Mouse (Mus musculus): ENCODE results near the gene Inhbc. TPM values are rescaled to one million over a fixed set of nuclear protein-coding genes. Genes with fewer than 3 reads are reported as not detected.
A peak's percentile ranks its signal among the peaks of the same experiment; 100 is the strongest.

Gene Inhbc
- total and polyA plus RNA-seq, 3 experiments, result 0.20 to 0.38 TPM; not detected in 1

DNA sequence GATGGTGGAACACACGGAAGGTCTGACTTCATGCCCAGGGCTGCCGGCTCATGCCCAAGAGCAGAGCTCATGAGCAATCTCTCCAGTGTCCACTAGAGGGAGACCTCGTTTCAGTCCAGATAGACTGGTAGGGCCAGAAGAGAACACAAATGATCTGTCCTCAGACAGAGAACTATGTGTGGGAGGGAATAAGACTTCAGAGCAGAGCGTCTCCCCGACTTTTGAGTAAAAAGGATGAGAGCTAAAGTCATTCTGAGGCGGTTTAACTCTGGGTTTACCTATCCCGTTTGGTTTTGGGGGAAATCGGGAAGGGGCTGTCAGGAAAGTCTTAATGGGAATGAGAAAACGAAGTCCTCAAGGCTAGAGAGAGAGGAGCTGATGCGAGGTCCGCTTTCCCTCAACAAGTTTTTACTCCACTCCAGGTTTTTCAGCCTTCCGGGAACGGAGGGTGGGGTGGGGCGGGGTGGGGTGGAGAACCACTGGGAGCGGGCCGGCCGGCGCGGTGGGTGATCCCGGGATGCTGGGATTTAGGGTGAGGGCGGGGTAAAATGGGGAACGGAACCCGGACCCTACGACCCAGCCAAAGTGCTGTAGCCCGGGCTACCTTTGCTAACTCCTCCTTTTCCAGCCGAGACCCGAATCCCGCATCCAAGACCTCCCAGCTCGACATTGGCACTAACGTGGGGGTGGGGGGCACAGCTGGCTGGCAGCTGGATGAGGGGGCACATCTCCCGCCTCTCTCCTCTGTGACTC lies 31.1 kb downstream of the Inhbc start:
- TF ChIP-seq HCFC1 (IDR thresholded peaks at IDR 0.05; ENCODE audit: low read depth, low read length) (peak; percentile 24), MAZ (IDR thresholded peaks at IDR 0.05; ENCODE audit: low read depth, low read length) (peak; percentile 76), MYC (IDR thresholded peaks at IDR 0.05; ENCODE audit: low read depth, low read length) (peak; percentile 73; the same call in 1 of the 2 replicates), JUN (IDR thresholded peaks at IDR 0.05; ENCODE audit: insufficient read depth, low read depth, low read length) (no peak), CHD1 (IDR thresholded peaks at IDR 0.05; ENCODE audit: low read depth, low read length) (no peak), CTCF (conservative IDR thresholded peaks at IDR 0.05 in 1 of 2, IDR thresholded peaks at IDR 0.05 in 1 of 2; ENCODE audit: low read depth in 2 of 2, low read length in 2 of 2) (peak; percentile 88 to 94), E2F4 (IDR thresholded peaks at IDR 0.05; ENCODE audit: insufficient replicate concordance, low read depth, low read length) (no peak), PAX5 (IDR thresholded peaks at IDR 0.05; ENCODE audit: low read length) (no peak), ZC3H11A (IDR thresholded peaks at IDR 0.05; ENCODE audit: low read depth, low read length) (no peak), MAX (IDR thresholded peaks at IDR 0.05; ENCODE audit: low read length) (no peak), SMC3 (IDR thresholded peaks at IDR 0.05; ENCODE audit: low read depth, low read length) (peak; percentile 66), TBP (conservative IDR thresholded peaks at IDR 0.05; ENCODE audit: low read depth, low read length) (no peak), IRF4 (IDR thresholded peaks at IDR 0.05; ENCODE audit: low read depth, low read length) (peak; percentile 37; the same call in 1 of the 2 replicates), SIN3A (IDR thresholded peaks at IDR 0.05; ENCODE audit: low read length) (peak; percentile 55; the same call in 1 of the 2 replicates), ZNF384 (IDR thresholded peaks at IDR 0.05; ENCODE audit: low read depth, low read length) (no peak), JUND (conservative IDR thresholded peaks at IDR 0.05; ENCODE audit: low read depth, low read length) (peak; percentile 16; the same call in 1 of the 2 replicates), USF1 (IDR thresholded peaks at IDR 0.05; ENCODE audit: low read depth, low read length) (no peak), TCF12 (IDR thresholded peaks at IDR 0.05; ENCODE audit: low read depth, low read length) (0 out of 2 replicates have a peak, but pooled peaks have one; percentile 29), NRF1 (IDR thresholded peaks at IDR 0.05; ENCODE audit: low read depth, low read length) (peak; percentile 53; the same call in 1 of the 2 replicates), RAD21 (IDR thresholded peaks at IDR 0.05; ENCODE audit: low read depth, low read length) (peak; percentile 74), ZKSCAN1 (IDR thresholded peaks at IDR 0.05; ENCODE audit: borderline replicate concordance, low read depth, low read length) (no peak), MXI1 (IDR thresholded peaks at IDR 0.05; ENCODE audit: low read depth, low read length) (peak; percentile 59; the same call in 1 of the 2 replicates), NELFE (IDR thresholded peaks at IDR 0.05; ENCODE audit: low read depth, low read length) (peak; percentile 41; the same call in 1 of the 2 replicates)
- peak; percentile 95 for DNase-seq (ENCODE audit: extremely low read depth)
- H3K4me1 ChIP-seq (ENCODE audit: control insufficient read depth in 1 of 2, insufficient read depth in 2 of 2), result peaks cover 0 to 31% of the 10 kb centered on the region in 2 experiments; a peak in 2 of 4 replicates
- peak overlapping the region; percentile 100 for H3K4me2 ChIP-seq (ENCODE audit: insufficient read depth, low read depth, poor library complexity, severe bottlenecking)
- no peaks in the 10 kb centered on the region for H3K36me3 ChIP-seq (replicated peaks in 1 of 2; ENCODE audit: control insufficient read depth in 1 of 2, insufficient read depth in 1 of 2, low read length in 1 of 2)
- no peaks in the 10 kb centered on the region for H3K9me3 ChIP-seq (replicated peaks; ENCODE audit: low read length)
- peaks cover 35% of the 10 kb centered on the region for H3K27me3 ChIP-seq (replicated peaks)
- peak overlapping the region; percentile 46; the same call in 1 of the 2 replicates for H3K9ac ChIP-seq (ENCODE audit: insufficient read depth, low read depth)
- in situ Hi-C loops (cut with MboI; ENCODE audit: low pct_ligation_motif_present, low pct_unique_long_range_greater_than_20kb, low sequenced_read_pairs), result no loop called here
- peak overlapping the region in 2 of 3 experiments; percentile 20 to 58 for H3K4me3 ChIP-seq (replicated peaks in 1 of 3; ENCODE audit: low read depth in 2 of 3, low read length in 2 of 3, poor library complexity in 1 of 3)
- dilution Hi-C loops (cut with MboI; ENCODE audit: extremely low pct_ligation_motif_present, extremely low pct_unique_long_range_greater_than_20kb, low sequenced_read_pairs), result no loop called here
- H3K27ac ChIP-seq (ENCODE audit: insufficient read depth, low read depth), result no peak overlapping the region
- H3K79me2 ChIP-seq (replicated peaks; ENCODE audit: control insufficient read depth, extremely low read depth, insufficient read depth, poor library complexity, severe bottlenecking), result no peaks in the 10 kb centered on the region
